Mouse (Mus musculus): ENCODE measurements around the gene Mnx1. TPM values are rescaled to one million over a fixed set of nuclear protein-coding genes. Genes with fewer than 3 reads are reported as not detected.
"Not testable (repeated sequence)": the region's sequence is repeated elsewhere in the genome, so short reads cannot be mapped to it uniquely, and the experiment has no call there.

Mnx1 gene
- total and polyA plus RNA-seq, 3 experiments, result not detected

DNA sequence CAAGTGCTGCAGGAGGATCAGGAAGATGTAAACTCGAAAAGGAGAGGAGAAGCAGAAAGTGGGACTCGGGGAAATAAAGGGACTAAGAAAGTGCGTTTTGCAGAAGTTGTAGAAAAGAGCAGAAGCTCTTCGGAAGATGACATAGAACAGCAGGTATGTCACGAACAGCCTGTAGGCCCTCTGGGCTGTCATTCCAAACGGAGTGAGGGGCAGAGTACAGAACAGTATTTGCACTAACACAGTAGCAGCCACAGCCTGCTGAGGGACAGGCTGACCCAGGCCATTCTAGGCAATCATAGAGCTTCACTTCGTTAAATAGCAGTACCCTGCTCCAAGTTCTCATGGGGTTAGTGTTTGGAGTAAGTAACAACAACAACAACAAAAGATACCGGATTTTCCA lies 42.8 kb downstream of the Mnx1 start:
- no peak for TF ChIP-seq EP300 (IDR thresholded peaks at IDR 0.05; ENCODE audit: insufficient read depth, low read depth, low read length)
- no peaks in the 10 kb centered on the region for H3K27me3 ChIP-seq (ENCODE audit: control insufficient read depth, insufficient read depth, low read length)
- peaks cover 15% of the 10 kb centered on the region for H3K36me3 ChIP-seq (ENCODE audit: control insufficient read depth, insufficient read depth, low read length)
- intact Hi-C loops (cut with DNase I), result loop anchor here (2.0 kb wide), 1 partner anchor 133 kb away; the partner anchor contains the start of gene Ube3c
- no peak overlapping the region for H3K9ac ChIP-seq (ENCODE audit: low read depth, low read length)
- DNase-seq, result no peak
- H3K27ac ChIP-seq, result no peak overlapping the region
- peak overlapping the region; percentile 88 for H3K4me3 ChIP-seq
- no peaks in the 10 kb centered on the region for H3K79me2 ChIP-seq (replicated peaks; ENCODE audit: control insufficient read depth, insufficient read depth, low read length)
- WGBS, result 39% methylated on average over 8 of the region's 8 CpGs
- peaks cover 2% of the 10 kb centered on the region for H3K4me1 ChIP-seq (ENCODE audit: control insufficient read depth, insufficient read depth, low read length)

DNA sequence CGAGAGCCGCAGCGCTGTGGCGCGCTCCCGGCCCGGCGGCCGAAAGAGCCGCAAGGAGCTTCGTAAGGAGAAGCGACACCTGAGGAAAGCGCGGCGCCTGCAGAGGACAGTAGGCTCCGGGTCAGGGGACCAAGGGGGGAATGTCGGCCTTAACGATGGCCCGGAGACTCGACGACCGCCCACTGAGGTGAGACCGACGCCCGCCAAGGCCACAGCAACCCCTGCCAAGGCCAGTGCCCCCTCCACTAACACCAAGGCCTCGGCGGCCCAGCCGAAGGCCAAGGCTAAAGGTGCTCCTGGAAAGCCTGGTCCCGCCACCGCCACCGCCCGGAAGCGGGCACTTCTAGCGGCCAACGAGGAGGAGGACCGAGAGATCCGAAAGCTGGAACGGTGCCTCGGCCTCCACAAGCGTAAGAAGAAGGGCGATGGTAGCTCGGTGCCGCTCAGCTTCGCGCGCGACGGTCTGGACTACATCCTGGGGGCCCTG lies 43.4 kb downstream of the Mnx1 start:
- H3K4me3 ChIP-seq, result peak overlapping the region; percentile 88
- H3K27ac ChIP-seq, result peak overlapping the region; percentile 76
- under 1% methylated on average over 48 of the region's 48 CpGs for WGBS
- H3K9ac ChIP-seq (ENCODE audit: low read depth, low read length), result peak overlapping the region; percentile 65
- peaks cover 2% of the 10 kb centered on the region for H3K4me1 ChIP-seq (ENCODE audit: control insufficient read depth, insufficient read depth, low read length)
- intact Hi-C loops (cut with DNase I), result loop anchor here (2.0 to 5.0 kb wide), 2 partner anchors 48 to 134 kb away; partner anchors contain the start of gene Ube3c
- no peaks in the 10 kb centered on the region for H3K27me3 ChIP-seq (ENCODE audit: control insufficient read depth, insufficient read depth, low read length)
- H3K79me2 ChIP-seq (replicated peaks; ENCODE audit: control insufficient read depth, insufficient read depth, low read length), result no peaks in the 10 kb centered on the region
- peak; percentile 51 to 57 for DNase-seq
- H3K36me3 ChIP-seq (ENCODE audit: control insufficient read depth, insufficient read depth, low read length), result peaks cover 15% of the 10 kb centered on the region
- TF ChIP-seq CTCF (IDR thresholded peaks at IDR 0.05) (no peak), EP300 (IDR thresholded peaks at IDR 0.05; ENCODE audit: insufficient read depth, low read depth, low read length) (no peak)

- Histone ChIP-seq H3K27ac (peak within 1 kb of the TSS; percentile 76), H3K79me2 (replicated peaks; ENCODE audit: control insufficient read depth, insufficient read depth, low read length) (no peaks in the 10 kb centered on the region), H3K4me3 (peak within 1 kb of the TSS; percentile 88), H3K9ac (ENCODE audit: low read depth, low read length) (peak within 1 kb of the TSS; percentile 65), H3K36me3 (ENCODE audit: control insufficient read depth, insufficient read depth, low read length) (peaks cover 15% of the 10 kb centered on the region), H3K4me1 (ENCODE audit: control insufficient read depth, insufficient read depth, low read length) (peaks cover 2% of the 10 kb centered on the region), H3K27me3 (ENCODE audit: control insufficient read depth, insufficient read depth, low read length) (no peaks in the 10 kb centered on the region)
- DNase-seq, result peak; percentile 92 to 93
- 5% methylated on average over 29 of the region's 29 CpGs for WGBS
- intact Hi-C loops (cut with DNase I), result loop anchor here (2.0 to 5.0 kb wide), 2 partner anchors 47 to 134 kb away; partner anchors contain the start of gene Ube3c
- 0 out of 2 replicates have a peak, but pooled peaks have one; percentile 19 for TF ChIP-seq CTCF (IDR thresholded peaks at IDR 0.05)
- TF ChIP-seq EP300 (IDR thresholded peaks at IDR 0.05; ENCODE audit: insufficient read depth, low read depth, low read length), result 0 out of 2 replicates have a peak, but pooled peaks have one; percentile 6
- TF ChIP-seq POLR2A (IDR thresholded peaks at IDR 0.05; ENCODE audit: insufficient read depth, low read depth, low read length), result peak; percentile 71; the same call in 1 of the 2 replicates
Measured at GRCm38 (mm10) chr5:29434228-29434871, 43.9 kb downstream of the Mnx1 start, which contains the start of gene Nom1. TSS of gene Nom1 (plus strand) at chr5:29434664.

- H3K9ac ChIP-seq (ENCODE audit: low read depth, low read length); H3K4me1 ChIP-seq (ENCODE audit: control insufficient read depth, insufficient read depth, low read length); DNase-seq; H3K27ac ChIP-seq; H3K27me3 ChIP-seq (ENCODE audit: control insufficient read depth, insufficient read depth, low read length); intact Hi-C loops (cut with DNase I); H3K79me2 ChIP-seq (replicated peaks; ENCODE audit: control insufficient read depth, insufficient read depth, low read length); H3K4me3 ChIP-seq; H3K36me3 ChIP-seq (ENCODE audit: control insufficient read depth, insufficient read depth, low read length): not testable (repeated sequence)
- WGBS, result 60% methylated on average over 3 of the region's 3 CpGs
Measured at GRCm38 (mm10) chr5:29423330-29423729, 54.9 kb downstream of the Mnx1 start.

Other genes starting within 250 kb of the Mnx1 start
- 10 to 100 TPM; 12.4 to 13.4 TPM for gene Lmbr1, start 100.1 kb downstream of the Mnx1 start, total RNA-seq (2021)
- 5.3 and 8.3 TPM in 2 replicates for gene Lmbr1, start 100.1 kb downstream of the Mnx1 start, polyA plus RNA-seq (2012; rRNA removed)
- gene Nom1, start 43.8 kb downstream of the Mnx1 start, total RNA-seq (2021), result 10 to 100 TPM; 13.4 to 16.1 TPM
- 4.5 and 9.3 TPM in 2 replicates for gene Nom1, start 43.8 kb downstream of the Mnx1 start, polyA plus RNA-seq (2012; rRNA removed)
- gene Ube3c, start 90.8 kb upstream of the Mnx1 start, total RNA-seq (2021), result 10 to 100 TPM; 37.1 to 38.9 TPM
- 14.9 and 27.4 TPM in 2 replicates for gene Ube3c, start 90.8 kb upstream of the Mnx1 start, polyA plus RNA-seq (2012; rRNA removed)